Mouse (Mus musculus): Measurements from ENCODE around the gene Cep72. TPM values are rescaled to one million over a fixed set of nuclear protein-coding genes. Genes with fewer than 3 reads are reported as not detected.

Gene Cep72
- polyA plus RNA-seq, 1 experiment from 2014 or later = 11.2 TPM

DNA sequence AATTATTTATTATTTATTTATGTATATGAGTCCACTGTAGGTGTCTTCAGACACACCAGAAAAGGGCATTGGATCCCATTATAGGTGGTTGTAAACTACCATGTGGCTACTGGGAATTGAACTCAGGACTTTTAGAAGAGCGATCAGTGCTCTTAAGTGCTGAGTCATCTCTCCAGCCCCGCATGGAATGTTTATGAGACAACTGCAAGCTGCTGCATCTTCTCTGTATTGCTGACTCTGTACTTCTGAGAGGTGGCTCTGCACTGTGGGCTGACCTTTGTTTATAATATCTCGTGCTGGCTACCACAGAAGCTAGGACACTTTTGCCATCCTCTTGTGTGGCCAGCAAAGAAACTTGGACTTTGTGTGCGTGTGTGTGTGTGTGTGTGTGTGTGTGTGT is 60.6 kb downstream of the Cep72 start:
- Histone ChIP-seq H3K4me3 (replicated peaks) (no peak overlapping the region), H3K4me2 (no peak overlapping the region), H3K9me3 (no peaks in the 10 kb centered on the region), H3K36me3 (no peaks in the 10 kb centered on the region), H3K9ac (no peak overlapping the region), H3K4me1 (no peaks in the 10 kb centered on the region), H3K27ac (no peak overlapping the region), H3K27me3 (replicated peaks) (0 out of 2 replicates have a peak, but pooled peaks cover 3% of the 10 kb centered on the region)
- no peak for ATAC-seq (ENCODE audit: insufficient read depth, low FRiP score, low read depth)
- 58% methylated on average over 4 of the region's 4 CpGs for WGBS

DNA sequence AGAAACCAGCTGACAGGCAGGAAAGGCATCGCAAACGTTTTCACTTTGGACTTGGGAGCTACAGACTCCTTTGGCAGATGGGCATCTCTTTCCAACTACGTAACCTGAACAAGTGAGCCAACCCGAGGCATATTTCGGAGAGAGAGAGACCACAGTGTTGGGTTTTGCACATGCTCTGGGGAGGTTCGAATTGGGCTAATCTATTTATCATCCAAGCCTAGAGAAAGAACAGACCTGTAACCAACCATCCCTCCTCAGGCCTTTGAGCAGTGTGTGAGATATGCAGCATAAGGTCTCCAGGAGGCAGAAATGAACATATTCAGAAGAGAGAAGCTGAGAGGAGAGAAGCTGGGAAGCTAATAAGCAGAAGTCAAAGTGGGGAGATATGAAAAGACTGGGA is 61.1 kb downstream of the Cep72 start:
- no peak for ATAC-seq (ENCODE audit: insufficient read depth, low FRiP score, low read depth)
- H3K9ac ChIP-seq = no peak overlapping the region
- 81% methylated on average over 6 of the region's 6 CpGs for whole genome bisulfite sequencing

DNA sequence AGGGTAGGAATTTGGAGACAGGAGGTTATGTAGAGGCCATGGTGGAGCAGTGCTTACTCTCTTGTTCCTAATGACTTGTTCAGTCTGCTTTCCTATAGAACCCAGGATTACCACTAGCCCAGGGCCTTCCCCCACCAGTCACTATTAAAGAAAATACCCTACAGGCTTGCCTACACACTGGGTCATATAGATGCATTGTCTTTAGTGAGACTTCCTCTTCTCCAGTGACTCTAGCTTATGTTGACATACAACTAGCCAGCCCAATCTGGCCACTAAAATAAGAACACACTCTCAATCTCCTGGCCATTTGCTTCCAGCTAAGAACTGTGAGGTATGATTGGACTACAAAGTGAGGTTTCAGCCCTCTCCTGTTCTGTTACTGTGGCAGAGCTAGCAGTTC is 61.6 kb downstream of the Cep72 start:
- no peak overlapping the region for H3K4me3 ChIP-seq (replicated peaks)
- no peaks in the 10 kb centered on the region for H3K9me3 ChIP-seq
- no peaks in the 10 kb centered on the region for H3K36me3 ChIP-seq
- H3K9ac ChIP-seq = no peak overlapping the region
- H3K27ac ChIP-seq = no peak overlapping the region
- no peaks in the 10 kb centered on the region for H3K4me1 ChIP-seq
- H3K4me2 ChIP-seq = no peak overlapping the region
- ATAC-seq (ENCODE audit: insufficient read depth, low FRiP score, low read depth) = no peak; the same call in 1 of the 2 replicates
- H3K27me3 ChIP-seq (replicated peaks) = 0 out of 2 replicates have a peak, but pooled peaks cover 3% of the 10 kb centered on the region

More for the DNA sequence above, 61.1 kb downstream of the Cep72 start:
- Histone ChIP-seq H3K27ac (no peak overlapping the region), H3K36me3 (no peaks in the 10 kb centered on the region), H3K4me3 (replicated peaks) (no peak overlapping the region), H3K27me3 (replicated peaks) (0 out of 2 replicates have a peak, but pooled peaks cover 3% of the 10 kb centered on the region), H3K9me3 (no peaks in the 10 kb centered on the region), H3K4me1 (no peaks in the 10 kb centered on the region), H3K4me2 (no peak overlapping the region)

DNA sequence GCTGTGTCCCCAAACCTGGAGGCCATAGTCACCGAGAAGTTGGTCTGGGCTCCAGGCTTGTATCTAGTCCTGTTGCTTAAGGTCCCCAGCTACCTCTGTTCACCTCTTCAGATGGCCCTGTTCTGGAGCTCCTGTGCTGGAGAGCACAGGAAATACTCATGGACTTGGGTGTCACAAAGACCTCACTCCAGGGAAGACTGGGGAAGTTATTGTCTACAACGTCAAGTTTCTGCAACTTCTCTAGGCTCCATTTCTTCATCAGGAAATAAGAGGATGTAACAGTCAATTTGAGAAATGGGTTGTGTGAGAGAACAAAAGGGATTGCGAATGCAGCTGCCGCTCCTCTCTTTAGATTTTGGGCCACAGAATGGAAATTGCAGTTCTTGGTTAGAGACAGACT is 65.6 kb downstream of the Cep72 start:
- Histone ChIP-seq H3K27ac (no peak overlapping the region), H3K9me3 (no peaks in the 10 kb centered on the region), H3K4me2 (no peak overlapping the region), H3K9ac (no peak overlapping the region), H3K4me3 (replicated peaks) (no peak overlapping the region), H3K4me1 (no peaks in the 10 kb centered on the region), H3K27me3 (replicated peaks) (no peaks in the 10 kb centered on the region), H3K36me3 (no peaks in the 10 kb centered on the region)
- ATAC-seq (ENCODE audit: insufficient read depth, low FRiP score, low read depth) = no peak
- WGBS = 79% methylated on average over 4 of the region's 4 CpGs

DNA sequence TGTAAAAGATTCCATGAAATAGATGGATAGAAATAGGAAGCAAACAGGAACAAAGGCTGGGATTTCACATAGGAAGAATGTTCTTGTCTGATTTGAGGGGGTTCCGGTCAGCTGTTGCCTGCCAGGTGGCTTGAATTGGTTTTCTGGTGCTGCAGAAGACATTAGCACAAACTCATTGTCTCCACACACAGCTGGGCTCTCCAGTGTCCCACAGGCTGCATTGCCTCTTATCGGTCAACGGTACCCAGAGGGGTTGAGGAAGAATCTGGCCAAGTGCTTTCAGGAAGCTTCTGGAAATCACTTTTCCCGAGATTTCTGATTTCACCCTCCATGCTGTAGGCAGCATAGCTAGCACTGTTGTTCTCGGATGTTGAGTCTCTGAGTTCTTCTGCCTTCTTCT is 70.8 kb downstream of the Cep72 start:
- Histone ChIP-seq H3K4me3 (replicated peaks) (no peak overlapping the region), H3K9me3 (no peaks in the 10 kb centered on the region), H3K27ac (no peak overlapping the region), H3K36me3 (no peaks in the 10 kb centered on the region), H3K4me2 (no peak overlapping the region), H3K27me3 (replicated peaks) (no peaks in the 10 kb centered on the region), H3K9ac (no peak overlapping the region), H3K4me1 (no peaks in the 10 kb centered on the region)
- 79% methylated on average over 5 of the region's 5 CpGs for WGBS
- no peak for ATAC-seq (ENCODE audit: insufficient read depth, low FRiP score, low read depth)

DNA sequence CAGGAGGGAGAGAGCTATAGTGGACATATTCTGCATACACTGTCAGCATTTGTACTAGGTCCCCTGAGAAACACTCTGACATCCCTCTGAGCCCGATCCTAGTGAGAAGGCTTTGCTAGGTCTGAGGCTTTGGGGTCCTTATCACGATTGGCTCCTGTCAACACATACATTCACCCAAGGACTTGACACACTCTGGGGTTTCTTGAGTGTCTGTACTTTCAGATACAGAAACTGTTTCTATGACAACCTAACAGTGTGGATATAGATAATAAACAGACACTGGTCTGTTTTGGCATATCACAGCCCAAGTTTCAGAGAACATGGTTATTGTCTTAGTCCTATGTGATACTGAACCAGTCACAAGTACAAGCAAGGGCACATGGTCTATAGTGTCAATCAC is 71.3 kb downstream of the Cep72 start:
- no peak overlapping the region for H3K27ac ChIP-seq
- no peaks in the 10 kb centered on the region for H3K27me3 ChIP-seq (replicated peaks)
- H3K4me1 ChIP-seq = no peaks in the 10 kb centered on the region
- H3K9me3 ChIP-seq = no peaks in the 10 kb centered on the region
- ATAC-seq (ENCODE audit: insufficient read depth, low FRiP score, low read depth) = no peak; the same call in 1 of the 2 replicates
- 60% methylated on average over 2 of the region's 2 CpGs for WGBS
- H3K4me3 ChIP-seq (replicated peaks) = no peak overlapping the region
- H3K4me2 ChIP-seq = no peak overlapping the region
- H3K36me3 ChIP-seq = no peaks in the 10 kb centered on the region
- H3K9ac ChIP-seq = no peak overlapping the region

DNA sequence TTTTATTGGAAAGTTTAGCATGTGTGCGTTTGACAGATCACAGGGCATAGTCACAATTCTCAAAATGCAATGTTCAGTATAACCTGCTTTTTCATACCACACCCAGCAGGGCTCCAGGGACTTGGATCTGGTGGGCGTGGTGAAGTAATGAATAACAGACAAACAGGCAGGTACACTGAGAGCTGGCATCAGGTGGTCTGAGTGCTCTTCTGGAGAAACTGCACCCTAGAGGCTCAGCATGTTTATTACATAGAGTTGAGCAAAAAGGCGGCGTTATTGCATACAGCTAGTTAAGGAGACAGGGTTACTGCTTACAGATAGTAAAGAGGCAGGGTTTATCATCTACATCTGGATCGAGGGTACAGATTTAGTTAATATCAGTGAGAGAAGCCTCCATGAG is 71.8 kb downstream of the Cep72 start:
- Histone ChIP-seq H3K4me3 (replicated peaks) (no peak overlapping the region), H3K4me1 (no peaks in the 10 kb centered on the region), H3K27ac (no peak overlapping the region), H3K4me2 (no peak overlapping the region), H3K9ac (no peak overlapping the region), H3K36me3 (no peaks in the 10 kb centered on the region), H3K27me3 (replicated peaks) (no peaks in the 10 kb centered on the region), H3K9me3 (no peaks in the 10 kb centered on the region)
- 0 out of 2 replicates have a peak, but pooled peaks have one; percentile 31 for ATAC-seq (ENCODE audit: insufficient read depth, low FRiP score, low read depth)
- 70% methylated on average over 5 of the region's 5 CpGs for WGBS

Other genes starting within 250 kb of the Cep72 start
- gene Nkd2, start 214.7 kb downstream of the Cep72 start, polyA plus RNA-seq (2015; fragmentation: Nextera tagmentation; extraction: Ambion mirVana) = 4.1 and 4.2 TPM in 2 replicates
- gene Trip13, start 124.5 kb downstream of the Cep72 start, polyA plus RNA-seq (2015; fragmentation: Nextera tagmentation; extraction: Ambion mirVana) = 32.8 and 35.9 TPM in 2 replicates
- 41.7 and 43.9 TPM in 2 replicates for gene Brd9, start 124.5 kb downstream of the Cep72 start, polyA plus RNA-seq (2015; fragmentation: Nextera tagmentation; extraction: Ambion mirVana)
- gene Zdhhc11, start 98.4 kb downstream of the Cep72 start, polyA plus RNA-seq (2015; fragmentation: Nextera tagmentation; extraction: Ambion mirVana) = not detected in 2 replicates
- 2.1 and 2.8 TPM in 2 replicates for gene Tppp, start 52.9 kb downstream of the Cep72 start, polyA plus RNA-seq (2015; fragmentation: Nextera tagmentation; extraction: Ambion mirVana)
- gene Slc9a3, start 59.2 kb upstream of the Cep72 start, polyA plus RNA-seq (2015; fragmentation: Nextera tagmentation; extraction: Ambion mirVana) = 0.55 and 1.1 TPM in 2 replicates
- gene Exoc3, start 146.4 kb upstream of the Cep72 start, polyA plus RNA-seq (2015; fragmentation: Nextera tagmentation; extraction: Ambion mirVana) = 59.6 and 67.2 TPM in 2 replicates
- gene Ahrr, start 230.0 kb upstream of the Cep72 start, polyA plus RNA-seq (2015; fragmentation: Nextera tagmentation; extraction: Ambion mirVana) = 0.50 and 0.52 TPM in 2 replicates